Mouse (Mus musculus) urinary bladder, postnatal 10 days (tissue): ENCODE data around the gene Hoxc5.

Source experiments
- DNase-seq: peaks from one replicate; pipeline ENCODE4 v3.0.0; 2022; ENCODE audit warnings: low spot score

Gene Hoxc5

DNA sequence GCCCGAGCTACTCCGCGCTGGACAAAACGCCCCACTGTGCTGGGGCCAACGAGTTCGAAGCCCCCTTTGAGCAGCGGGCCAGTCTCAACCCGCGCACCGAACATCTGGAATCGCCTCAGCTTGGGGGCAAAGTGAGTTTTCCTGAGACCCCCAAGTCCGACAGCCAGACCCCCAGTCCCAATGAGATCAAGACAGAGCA lies at the start of gene Hoxc5:
Gene Hoxc5 (plus strand): TSS at position 132 of the 199 bp plus-strand sequence.
- DNase-seq, result no peak

DNA sequence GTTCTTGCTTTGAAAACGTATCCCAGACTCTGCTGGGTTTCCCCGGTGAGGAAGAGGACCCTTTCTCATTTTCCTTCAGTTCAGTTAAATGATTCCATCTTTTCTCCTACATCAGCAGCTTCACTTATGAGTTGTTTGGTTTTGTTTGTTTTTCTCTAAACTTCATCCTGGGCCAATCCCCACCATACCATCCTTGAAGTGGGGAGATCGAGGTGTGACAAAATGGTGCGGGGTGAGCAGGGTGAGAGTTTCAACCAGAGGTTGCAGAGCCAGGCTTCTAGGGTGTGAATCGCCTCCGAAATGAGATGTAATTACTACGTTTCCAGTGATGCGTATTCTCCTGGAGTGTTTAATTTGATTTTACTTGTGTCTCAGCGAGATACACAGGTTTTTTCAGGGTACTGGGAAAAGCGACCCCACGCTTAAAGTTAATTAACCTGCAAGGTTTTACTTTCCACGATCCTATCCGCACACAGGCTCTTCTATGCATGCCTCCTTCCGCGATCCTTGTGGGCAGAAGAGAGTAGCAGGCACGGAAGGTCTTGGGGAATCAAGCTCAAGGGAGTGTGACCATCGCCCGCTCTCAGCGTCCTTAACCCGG lies 49.2 kb upstream of the Hoxc5 start:
- no peak for DNase-seq

DNA sequence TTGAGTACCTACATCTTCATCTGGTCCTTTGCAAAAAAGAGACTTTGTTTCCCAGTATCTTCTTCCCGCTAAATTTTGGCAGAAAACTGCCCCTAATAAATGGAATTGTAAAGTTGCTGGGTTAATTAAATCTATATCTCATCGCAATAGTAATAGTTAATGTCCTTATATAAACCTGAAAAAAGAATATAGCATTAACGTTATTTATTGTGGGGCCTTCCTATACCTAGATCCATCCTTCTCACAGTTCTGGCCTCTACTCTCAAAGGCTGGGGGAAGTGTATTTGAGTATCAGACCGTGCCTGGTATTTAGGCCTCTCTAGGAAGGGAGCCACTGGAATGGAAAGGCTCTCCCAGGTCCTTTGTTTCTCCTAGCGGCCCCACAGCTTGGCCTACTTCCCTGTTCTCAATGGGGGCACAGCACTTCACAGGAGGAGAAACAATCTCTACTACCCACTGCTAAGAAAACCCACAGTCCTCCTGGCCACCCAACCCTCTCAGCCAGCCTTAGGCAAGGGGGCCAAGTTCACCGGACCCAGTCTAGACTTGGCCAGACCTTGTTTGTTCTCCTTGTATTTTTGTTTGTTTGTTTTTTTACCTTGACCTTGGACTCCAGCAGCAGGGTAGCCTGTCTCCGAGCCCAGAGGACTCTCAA lies 48.5 kb upstream of the Hoxc5 start:
- no peak for DNase-seq

DNA sequence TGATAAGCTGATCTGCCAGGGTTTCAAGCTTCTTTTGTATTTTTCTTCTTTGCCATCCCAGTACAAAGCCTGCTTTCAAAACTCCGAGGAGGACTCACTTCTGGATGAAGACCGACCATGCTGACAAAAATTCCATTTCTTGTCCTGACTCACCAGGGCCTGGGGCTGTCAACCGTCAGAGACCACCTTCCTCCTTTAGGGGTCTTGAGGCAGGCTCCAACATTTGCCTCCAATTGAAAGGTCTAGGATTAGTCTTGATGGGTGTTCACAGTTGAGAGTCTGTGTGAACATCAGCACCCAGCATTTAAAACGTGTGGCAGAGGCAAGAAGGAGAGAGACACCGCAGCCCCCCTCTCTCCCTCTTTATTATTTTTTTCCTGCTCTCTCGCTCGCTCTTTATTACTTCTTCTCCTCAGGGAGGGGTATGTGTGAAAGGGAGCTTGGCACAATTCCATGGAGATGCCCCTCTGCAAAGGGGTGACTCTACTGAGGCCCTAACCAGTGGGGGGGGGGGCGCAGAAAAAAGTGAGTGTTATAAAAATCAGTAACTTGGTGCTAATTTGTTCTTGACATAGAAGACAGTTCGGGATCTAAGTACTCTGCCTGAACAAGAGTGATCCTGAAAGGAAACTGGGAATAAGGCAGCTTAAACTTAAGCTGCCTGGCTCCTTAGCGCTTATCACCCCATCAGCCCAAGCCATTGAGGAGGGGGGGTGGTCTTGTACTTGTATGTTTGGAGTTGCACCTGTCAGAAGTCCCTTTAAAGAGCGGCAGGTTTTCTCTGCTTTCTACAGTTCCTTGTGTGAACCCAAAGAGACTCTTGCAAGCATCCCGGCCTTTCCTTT lies 47.7 kb upstream of the Hoxc5 start:
- DNase-seq, result no peak

DNA sequence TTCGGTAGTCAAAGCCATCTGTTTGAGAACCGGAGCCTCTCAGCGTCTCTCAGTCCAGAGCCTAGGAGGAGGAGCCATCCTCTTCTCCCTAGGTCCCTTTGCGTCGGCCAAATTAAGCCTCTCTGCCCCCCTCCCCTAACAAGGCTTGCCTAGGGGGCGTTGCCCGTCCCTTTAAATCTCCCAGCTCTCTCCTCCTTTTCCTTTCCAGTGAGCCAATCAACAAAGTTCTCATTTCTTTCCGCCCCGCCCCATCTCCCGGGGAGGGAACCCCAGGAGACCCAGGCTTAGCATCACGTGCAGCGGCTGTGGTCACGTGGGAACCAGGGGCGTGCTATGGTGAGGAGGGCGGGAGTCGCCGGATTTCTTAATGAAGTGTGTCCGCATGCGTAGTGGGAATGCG lies 46.6 kb upstream of the Hoxc5 start:
- no peak for DNase-seq

DNA sequence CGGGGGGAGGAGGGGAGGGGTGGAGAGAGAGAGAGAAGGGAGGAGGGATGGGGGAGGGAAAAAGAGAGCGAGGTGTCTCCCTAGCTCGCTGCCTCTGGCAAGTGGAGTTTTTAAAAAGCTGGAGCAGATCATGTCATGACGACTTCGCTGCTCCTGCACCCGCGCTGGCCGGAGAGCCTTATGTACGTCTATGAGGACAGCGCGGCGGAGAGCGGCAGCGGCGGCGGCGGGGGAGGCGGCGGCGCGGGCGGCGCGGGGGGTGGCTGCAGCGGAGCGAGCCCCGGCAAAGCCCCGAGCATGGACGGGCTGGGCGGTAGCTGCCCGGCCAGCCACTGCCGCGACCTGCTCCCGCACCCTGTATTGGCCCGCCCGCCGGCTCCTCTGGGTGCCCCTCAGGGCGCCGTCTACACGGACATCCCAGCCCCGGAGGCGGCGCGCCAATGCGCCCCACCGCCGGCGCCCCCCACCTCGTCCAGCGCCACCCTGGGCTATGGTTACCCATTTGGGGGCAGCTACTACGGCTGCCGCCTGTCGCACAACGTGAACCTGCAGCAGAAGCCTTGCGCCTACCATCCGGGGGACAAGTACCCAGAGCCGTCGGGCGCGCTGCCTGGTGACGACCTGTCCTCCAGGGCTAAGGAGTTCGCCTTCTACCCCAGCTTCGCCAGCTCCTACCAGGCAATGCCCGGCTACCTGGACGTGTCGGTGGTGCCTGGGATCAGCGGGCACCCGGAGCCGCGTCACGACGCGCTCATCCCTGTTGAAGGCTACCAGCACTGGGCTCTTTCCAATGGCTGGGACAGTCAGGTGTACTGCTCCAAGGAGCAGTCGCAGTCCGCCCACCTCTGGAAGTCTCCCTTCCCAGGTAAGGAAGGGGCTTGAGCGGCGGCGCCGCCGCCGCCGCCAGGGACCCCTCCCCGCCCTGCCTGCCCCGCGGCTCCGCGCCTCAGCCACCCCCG lies 45.9 kb upstream of the Hoxc5 start, which contains the start of gene Hoxc13:
Gene Hoxc13 (plus strand): TSS at position 51 of the 959 bp plus-strand sequence.
- DNase-seq, result no peak

DNA sequence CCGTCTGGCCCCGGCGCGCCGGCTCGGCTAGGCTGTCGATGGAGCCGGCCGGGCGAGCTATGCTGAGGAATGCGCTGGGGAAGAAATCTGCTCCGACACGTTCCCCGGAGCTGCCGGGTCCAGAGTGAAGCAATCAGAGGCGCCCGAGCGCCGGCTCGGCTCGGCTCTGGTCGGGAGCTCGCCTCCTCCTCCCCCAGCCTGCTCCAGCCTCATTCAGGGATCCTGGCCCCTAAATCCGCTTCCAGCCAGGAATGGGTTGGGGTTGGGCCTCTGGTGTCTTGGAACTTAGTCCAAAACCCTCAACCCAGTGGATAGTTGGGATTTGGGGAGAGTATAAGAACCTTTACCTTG lies 45.3 kb upstream of the Hoxc5 start:
- DNase-seq, result no peak

DNA sequence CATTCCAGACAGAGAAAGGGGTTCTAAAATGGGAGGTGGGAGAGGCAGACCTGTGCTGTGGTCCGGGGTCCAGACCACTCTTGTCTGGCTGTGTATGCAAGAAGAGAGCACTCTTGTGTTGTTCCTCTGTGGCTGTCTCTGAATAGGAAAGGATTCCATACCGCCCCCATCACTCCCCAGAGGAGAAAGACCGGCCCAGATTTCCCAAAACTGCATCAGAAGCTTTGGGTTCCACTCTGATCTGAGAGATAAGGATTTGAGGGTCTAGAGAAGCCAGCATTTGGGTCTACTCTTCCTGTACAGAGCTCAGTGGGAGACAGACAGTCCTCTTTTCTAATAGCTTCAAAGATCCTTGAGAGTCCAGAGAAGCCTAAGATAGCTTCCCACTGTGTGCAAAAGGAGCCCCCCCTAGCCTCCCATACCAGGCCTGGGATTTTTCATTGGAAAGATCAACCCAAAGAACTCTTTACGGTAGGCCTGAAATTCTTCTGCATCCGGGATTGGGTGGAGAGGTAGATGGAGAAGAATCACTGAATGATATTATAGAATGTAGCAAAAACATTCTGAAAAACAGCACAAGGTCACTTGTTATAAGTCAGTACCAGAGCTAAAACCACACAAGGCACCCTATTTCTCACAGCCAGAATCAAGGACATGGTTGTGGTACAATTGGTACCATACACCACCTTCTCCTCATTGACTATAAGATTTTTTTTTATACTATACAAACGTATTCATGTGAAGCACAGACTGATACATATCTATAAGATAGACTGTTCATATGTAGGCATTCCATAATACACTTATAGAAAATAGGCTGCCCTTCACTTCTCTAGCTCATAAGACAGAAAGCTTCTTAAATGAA lies 44.4 kb upstream of the Hoxc5 start:
- DNase-seq, result no peak

DNA sequence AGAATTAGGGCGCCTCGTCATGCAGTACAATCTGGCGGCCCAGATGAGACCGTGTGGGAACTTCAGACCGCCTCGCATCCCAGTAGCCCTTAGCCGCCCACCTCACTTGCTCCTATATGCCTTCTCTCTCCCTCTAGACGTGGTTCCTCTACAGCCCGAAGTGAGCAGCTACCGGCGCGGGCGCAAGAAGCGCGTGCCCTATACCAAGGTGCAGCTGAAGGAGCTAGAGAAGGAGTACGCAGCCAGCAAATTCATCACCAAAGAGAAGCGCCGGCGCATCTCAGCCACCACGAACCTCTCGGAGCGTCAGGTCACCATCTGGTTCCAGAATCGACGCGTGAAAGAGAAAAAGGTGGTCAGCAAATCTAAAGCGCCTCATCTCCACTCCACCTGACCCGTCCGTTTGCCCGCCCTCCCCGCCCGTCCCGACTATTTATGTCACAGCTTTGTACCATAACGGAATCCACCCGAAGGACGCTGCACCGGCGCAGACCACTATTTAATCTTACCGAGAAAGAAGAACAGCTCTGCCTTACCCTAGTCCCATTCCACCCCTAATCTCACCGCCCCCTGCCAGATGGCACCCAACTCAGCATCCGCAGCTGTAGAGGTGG lies 40.1 kb upstream of the Hoxc5 start:
- DNase-seq, result no peak

DNA sequence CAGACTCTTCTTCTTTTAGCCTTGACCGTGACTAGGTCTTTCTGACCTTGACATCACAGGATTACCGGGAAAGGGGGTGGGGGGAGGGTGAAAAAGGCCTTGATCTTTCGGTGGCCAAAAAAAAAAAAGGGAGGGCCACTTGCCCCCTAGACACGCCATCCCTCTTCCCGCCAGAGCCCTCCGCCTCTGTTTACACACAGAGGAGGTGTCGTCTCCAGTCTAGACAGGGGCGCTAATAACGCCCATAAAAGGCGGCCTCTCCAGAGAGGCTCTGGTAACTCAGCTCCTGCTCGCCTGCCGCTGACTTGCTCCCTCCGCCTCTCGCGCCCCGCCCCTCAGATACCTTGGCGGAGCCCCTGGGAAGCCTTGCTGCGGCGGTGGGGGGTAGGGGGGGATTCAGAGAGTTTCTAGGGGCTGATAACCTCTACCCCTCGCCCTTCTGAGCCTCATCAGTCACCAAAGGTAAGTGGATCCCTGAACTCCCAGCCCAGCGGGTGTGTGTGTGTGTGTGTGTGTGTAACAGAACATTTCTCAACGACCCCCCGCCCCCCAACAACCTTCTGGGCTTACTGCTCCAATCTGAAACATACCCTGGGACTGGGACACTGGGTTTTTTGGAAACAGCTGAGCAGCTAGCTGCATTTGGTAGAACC lies 35.4 kb upstream of the Hoxc5 start:
- DNase-seq, result no peak

DNA sequence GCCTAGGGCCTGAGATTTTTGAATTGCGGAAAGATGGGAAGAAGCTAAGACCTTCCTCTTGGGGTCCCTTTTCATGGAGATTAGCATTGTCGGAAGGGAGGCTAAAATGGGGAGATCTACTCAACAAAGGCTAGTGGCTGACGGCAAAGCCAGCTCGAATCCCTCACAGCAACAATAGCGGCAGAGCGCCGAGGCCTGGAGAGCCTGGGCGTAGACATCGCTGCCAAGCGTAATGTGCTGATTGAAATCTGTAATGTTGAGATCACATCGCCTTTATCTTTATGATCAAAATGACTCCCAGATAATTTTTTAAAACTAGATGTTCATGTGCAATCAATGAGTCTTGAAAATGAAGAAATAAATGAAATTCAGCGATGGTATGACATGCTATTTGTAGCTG lies 32.8 kb upstream of the Hoxc5 start:
- no peak for DNase-seq

DNA sequence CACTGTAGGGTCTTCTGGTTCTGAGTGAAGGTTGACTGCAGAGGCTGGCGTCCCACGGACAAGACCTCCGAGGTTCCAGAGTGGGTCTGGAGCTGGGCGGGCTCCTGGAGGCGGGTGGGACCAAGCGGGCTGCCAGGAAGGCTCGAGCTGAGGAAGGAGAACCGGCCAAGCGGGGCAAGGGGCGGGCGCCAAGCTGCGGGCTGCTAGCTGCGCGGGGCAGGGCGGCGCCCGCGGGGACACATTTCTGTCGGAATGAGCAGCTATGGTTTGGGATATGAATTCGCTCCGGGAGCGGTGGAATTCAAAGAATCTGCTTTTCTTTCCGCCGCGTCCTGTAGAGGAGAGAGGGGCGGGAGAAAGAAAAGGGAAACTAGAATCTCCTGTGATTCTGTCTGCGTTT lies 32.3 kb upstream of the Hoxc5 start:
- DNase-seq, result no peak

DNA sequence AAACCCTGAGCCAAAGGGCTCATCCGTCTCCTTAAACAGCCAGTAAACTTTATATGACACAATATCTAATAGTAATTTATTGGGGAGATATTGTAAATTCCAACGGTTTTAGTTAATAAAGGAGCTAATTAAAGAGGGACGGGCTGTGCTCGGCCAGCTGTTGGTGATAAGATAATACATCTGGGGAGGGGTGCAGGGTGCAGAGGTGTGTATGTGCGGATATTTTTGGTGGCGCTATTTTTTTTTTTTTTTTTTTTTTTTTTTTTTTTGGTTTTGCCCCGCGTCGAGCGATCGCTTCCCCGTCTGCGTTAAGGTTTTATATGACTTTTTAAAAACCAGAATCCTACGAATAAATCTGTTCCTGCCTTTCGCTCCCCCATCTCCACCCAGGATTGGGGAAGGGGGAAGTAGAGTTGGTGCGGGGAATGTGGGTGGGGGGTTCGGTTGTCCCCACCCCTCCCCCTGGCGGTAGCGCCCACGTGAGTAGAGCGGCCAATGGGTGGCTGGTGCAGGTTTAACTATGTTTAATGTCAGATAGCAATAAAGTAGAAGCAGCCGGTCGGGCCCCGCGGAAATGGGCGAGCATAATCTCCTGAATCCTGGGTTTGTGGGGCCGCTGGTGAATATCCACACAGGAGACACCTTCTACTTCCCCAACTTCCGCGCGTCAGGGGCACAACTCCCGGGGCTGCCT lies 30.8 kb upstream of the Hoxc5 start, which contains the start of gene Hoxc12:
Gene Hoxc12 (plus strand): TSS at position 479 of the 694 bp plus-strand sequence.
- no peak for DNase-seq

DNA sequence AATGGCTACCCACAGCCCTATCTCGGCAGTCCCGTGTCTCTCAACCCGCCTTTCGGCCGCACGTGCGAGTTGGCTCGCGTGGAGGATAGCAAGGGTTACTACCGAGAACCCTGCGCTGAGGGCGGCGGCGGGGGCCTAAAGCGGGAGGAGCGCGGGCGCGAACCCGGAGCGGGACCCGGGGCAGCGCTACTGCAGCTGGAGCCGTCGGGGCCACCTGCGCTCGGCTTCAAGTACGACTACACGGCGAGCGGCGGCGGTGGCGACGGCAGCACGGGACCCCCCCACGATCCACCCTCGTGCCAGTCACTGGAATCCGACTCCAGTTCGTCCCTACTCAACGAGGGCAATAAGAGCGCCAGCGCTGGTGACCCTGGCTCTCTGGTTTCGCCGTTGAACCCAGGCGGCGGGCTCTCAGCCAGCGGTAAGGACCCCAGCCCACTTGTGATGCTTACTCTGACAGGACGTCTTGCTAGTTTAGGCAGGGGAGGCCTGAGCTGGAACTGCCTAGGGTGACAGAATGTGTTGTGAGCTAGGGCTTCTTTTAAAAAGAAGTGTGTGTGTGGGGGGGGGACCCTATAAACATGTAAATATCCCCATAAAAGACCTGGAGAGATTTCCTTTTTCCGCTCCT lies 30.1 kb upstream of the Hoxc5 start:
- no peak for DNase-seq

DNA sequence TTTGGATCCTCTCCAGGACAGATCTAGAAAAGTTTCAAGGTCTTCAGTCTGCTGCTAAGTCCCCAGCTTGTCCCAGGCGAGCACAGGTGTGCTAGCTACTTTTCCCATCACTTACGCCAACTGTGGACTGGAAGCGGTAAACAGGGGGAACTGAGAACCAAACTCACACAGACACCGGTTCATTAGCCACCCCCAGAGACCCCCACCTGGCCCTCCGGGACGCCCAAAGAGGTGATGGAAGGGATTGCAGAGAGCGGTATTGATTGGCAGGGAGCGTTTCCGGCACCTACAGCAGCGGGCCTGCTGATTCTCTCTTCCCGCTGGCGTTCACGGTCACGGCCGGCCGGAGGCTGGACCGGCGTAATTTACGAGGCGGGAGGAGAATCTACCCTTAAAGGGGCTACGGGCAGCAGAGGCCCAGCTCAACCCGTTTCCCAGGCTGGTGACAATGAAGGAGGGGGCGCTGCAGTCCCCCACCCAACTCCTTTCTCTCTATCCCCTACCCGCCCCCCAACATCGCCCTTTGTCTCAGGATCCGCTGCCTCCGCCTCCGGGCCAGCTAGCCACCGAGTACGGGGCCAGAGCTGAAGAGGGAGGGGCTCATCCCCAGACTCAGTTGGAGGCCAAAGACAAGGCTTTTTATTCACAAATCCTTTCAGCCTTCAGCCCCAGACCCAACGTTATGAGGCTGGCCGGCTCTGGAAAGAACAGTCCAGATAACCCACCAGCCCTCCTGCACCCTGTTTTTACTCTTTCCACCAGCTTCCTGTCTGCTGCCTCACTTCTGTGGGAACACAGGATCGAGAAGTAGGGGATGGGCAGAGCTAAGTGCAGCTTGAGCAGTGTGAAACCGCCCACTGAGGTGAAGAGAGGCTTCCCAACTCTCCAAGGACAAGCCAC lies 27.7 kb upstream of the Hoxc5 start:
- DNase-seq, result no peak

DNA sequence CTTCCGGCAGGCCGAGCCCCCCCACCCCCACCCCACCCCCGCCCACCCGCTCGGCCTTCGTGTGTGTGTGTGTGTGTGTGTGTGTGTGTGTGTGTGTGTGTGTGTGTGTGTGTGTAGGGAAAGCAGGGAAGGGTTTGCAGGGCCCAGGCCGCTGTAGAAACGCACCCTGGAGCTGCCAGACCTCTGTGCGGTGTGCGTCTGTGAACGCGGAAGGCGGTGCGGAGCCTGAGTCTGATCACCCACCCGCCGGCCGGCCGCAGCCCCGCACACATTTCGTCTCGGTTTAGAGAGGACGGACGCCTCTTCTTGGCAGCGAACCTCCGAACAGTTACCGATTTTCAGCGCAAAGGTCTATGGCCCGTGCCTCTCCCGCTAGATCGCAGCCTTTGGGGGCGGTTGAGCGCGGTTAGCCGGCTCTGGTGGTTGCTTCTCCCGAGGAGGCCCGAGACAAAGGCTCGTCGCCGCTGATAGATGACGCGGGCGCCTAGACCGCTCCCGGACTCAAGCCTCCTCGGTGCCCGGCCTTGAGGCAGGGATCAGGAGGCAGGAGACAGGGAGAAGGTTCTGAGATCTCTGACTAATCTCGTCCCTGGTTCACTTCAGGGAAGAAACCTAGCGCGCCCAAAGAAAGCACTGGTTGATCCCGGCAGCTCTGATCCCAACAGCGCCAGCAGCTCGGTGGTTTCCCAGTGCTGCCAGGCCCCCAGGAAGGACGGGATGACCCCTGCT lies 24.3 kb upstream of the Hoxc5 start:
- DNase-seq, result no peak

DNA sequence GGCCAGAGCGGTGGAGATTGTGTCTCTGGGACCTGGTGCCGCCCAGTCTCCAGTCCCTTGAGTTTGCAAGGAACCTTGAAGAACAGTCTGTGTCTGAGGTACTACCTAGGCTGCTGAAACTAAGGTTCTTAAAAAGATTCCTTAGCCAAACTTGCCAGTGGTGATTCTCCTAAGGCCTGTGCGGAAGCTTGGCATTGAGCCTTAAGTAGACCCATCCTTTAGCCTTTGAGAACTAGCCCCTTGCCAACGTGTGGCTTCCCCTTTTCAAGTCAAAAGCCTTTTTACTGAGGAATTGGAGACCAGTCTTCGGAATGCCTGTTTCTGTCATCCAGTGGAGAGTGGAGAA lies 23.8 kb upstream of the Hoxc5 start:
- no peak for DNase-seq
